Mouse (Mus musculus) ES-E14 (cell line): ENCODE measurements around the gene Actn2.

Experiments used
- CHD2 ChIP-seq: IDR thresholded peaks from 2 replicates; pipeline ENCODE4 v1.6.1; 2014; ENCODE audit warnings: mild to moderate bottlenecking, low read depth, low read length, inconsistent platforms
- MAFK ChIP-seq: IDR thresholded peaks from 2 replicates; pipeline ENCODE4 v1.6.1; 2014; ENCODE audit warnings: mild to moderate bottlenecking, low read depth, low read length, inconsistent platforms; ENCODE audit not compliant: insufficient read depth
- ZC3H11A ChIP-seq: IDR thresholded peaks from 2 replicates; pipeline ENCODE4 v1.6.1; 2012; ENCODE audit warnings: low read depth, mild to moderate bottlenecking, inconsistent platforms, low read length, borderline replicate concordance
- ZNF384 ChIP-seq: IDR thresholded peaks from 2 replicates; pipeline ENCODE4 v1.6.1; 2012; ENCODE audit warnings: low read depth, low read length, inconsistent platforms

- TF ChIP-seq ZC3H11A: no peak
- TF ChIP-seq MAFK: no peak
- no peak for TF ChIP-seq CHD2
- no peak for TF ChIP-seq ZNF384
These were observed 49.9 kb downstream of the Actn2 start for GRCm38 (mm10) chr13:12290700-12291099.
